Mouse (Mus musculus): Measurements from ENCODE around the gene Sept5.

GRCm38 (mm10) chr16:18625097-18625496 is 4.7 kb downstream of the Sept5 start:
- TF ChIP-seq EP300 (IDR thresholded peaks at IDR 0.05; ENCODE audit: low read depth) (no peak), CTCF (IDR thresholded peaks at IDR 0.05; ENCODE audit: low read depth) (no peak)
